Mouse (Mus musculus): ENCODE measurements around the gene Cdh4.

GRCm38 (mm10) chr2:179795452-179795851 is 353.2 kb downstream of the Cdh4 start:
- TF ChIP-seq POLR2A (IDR thresholded peaks at IDR 0.05; ENCODE audit: borderline replicate concordance, insufficient read depth, low read length) (no peak), CTCF (IDR thresholded peaks at IDR 0.05; ENCODE audit: borderline replicate concordance, insufficient read depth, low read depth, low read length) (no peak)

Data from cerebellum, adult 2 months (tissue).